Mouse (Mus musculus) heart, postnatal 0 days (tissue): ENCODE data around the gene Il13.

ENCODE experiments used
- CTCF ChIP-seq: IDR thresholded peaks from 2 replicates; pipeline ENCODE4 v1.5.1; 2016; ENCODE audit warnings: antibody characterized with exemption, control low read depth, low read depth
- EP300 ChIP-seq: IDR thresholded peaks from 2 replicates; pipeline ENCODE4 v1.6.1; 2016; ENCODE audit warnings: antibody characterized with exemption, low read depth

GRCm38 (mm10) chr11:53642744-53643279 is 8.3 kb upstream of the Il13 start:
- no peak for TF ChIP-seq CTCF
- no peak for TF ChIP-seq EP300
